Mouse (Mus musculus): Measurements from ENCODE around the gene Olfr598.
"Not testable (repeated sequence)": the region's sequence is repeated elsewhere in the genome, so short reads cannot be mapped to it uniquely, and the experiment has no call there.

The Olfr598 gene

GRCm38 (mm10) chr7:103323268-103323667, at the start of gene Olfr598:
Gene Olfr598, plus strand, starts transcription at chr7:103323568.
- no peak for DNase-seq (ENCODE audit: low read depth)

DNA sequence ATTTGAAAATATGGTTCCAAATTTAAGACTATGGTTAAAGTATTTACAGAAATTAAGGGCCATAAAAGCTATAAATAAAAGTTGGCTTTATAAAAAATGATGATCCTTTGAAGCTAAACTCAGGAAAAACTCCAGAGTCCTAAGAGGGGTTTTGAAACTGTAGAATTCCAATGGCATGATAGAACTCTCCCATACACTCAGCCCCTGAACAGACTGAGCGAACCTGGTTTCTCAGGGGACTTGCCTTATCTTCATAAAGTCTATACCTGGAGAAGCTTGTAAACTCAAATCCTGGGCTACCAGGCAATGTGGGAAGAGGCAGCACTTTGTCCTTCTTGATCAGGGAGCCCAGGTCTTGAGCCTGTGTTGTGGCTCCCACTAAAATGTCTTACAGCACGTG, 18.0 kb upstream of the Olfr598 start, which contains the start of gene Olfr596:
Gene Olfr596 (plus strand): TSS at position 301 of the 400 bp plus-strand sequence.
- DNase-seq (ENCODE audit: low read depth) = not testable (repeated sequence)

DNA sequence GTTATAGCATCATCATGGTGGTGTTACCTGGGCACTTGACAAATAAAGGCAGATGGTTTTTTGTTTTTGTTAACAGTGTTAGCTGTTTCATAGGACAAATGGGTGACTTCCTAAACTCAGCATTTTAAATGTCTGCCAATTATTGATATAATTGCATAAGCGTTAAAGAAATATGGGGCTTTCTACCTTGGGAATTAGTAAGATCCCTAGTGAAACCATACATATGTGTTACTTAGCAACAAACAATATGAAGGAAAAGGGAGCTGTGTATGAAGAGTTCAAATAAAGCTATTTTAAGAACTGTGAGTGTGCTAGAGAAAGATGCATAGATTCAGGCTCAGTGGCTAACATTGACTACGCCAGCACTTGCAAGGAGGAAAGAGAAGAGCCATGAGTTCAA, 7.4 kb upstream of the Olfr598 start, which contains the start of gene Olfr597:
Gene Olfr597 (plus strand): TSS at position 301 of the 400 bp plus-strand sequence.
- not testable (repeated sequence) for DNase-seq (ENCODE audit: low read depth)

DNA sequence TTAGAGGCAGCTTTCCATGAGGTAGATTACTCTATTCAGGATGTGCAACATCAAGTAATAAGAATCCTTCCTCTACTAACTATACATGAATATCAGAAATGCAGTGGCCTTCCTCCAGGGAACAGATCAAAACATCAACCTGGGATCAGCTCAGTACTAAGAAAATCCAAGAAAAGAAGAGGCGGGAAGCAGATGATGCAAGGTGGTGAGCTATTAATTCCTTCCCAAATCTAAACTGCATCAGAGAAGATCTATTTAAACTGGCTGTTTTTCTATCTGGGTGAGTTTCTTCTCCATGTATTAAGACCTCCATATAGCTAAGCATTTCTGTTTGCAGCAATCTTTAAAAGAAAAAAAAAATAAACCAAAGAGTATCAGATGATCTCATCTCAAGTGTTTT, 12.2 kb downstream of the Olfr598 start, which contains the start of gene Olfr599:
Gene Olfr599 (plus strand): TSS at position 301 of the 400 bp plus-strand sequence.
- no peak for DNase-seq (ENCODE audit: low read depth)

DNA sequence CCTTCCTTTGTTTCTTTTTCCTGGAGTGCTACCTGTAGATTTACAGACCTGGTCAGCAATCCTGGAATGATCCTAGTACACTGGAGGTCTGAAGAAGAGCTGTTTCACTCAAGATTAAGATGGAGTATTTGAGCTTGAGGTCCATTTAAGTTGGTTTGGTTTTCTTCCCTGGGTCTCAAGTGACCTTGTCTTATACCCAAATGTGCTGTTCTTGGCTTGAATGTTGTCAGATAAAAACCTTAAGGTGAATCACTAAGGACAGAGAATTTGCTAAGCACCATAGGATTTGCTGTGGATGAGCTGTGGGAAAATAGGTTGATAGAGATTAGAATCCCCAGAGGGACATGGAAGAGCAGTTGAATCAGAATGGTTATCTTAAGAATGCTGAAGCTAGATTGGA, 26.2 kb downstream of the Olfr598 start, which contains the start of gene Olfr600:
Gene Olfr600 (minus strand): TSS at position 101 of the 400 bp plus-strand sequence.
- DNase-seq (ENCODE audit: low read depth) = no peak

DNA sequence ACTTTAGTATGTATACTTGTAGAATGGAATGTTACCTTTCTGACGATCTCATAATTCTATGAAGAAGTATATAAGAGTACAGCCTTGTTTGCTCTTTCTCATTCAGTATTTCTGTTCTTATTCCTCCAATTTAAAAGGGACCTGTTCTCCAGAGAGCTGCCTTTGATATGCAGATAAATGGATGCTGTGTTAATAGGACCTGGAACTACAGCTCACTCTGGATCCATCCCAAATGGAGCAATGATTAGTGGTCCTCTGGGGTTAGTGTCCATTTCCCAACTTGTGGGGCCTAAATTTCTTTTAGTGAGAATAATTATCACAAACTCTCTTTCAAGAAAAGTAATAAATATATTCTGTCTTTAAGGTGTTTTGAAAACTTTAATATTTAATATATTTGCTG, 39.2 kb downstream of the Olfr598 start, which contains the start of gene Olfr601:
Gene Olfr601 (minus strand): TSS at position 101 of the 400 bp plus-strand sequence.
- DNase-seq (ENCODE audit: low read depth) = no peak
